Mouse (Mus musculus): Measurements from ENCODE around the gene Thbs2. TPM values are rescaled to one million over a fixed set of nuclear protein-coding genes. Genes with fewer than 3 reads are reported as not detected.

Gene Thbs2
- polyA plus RNA-seq, 1 experiment from 2014 or later, result 27.3 TPM

GRCm38 (mm10) chr17:14714782-14715181, 20.7 kb upstream of the Thbs2 start:
- H3K27ac ChIP-seq, result no peak overlapping the region
- H3K9me3 ChIP-seq, result no peaks in the 10 kb centered on the region
- no peaks in the 10 kb centered on the region for H3K27me3 ChIP-seq
- WGBS, result 58% methylated on average over 8 of the region's 8 CpGs
- H3K4me3 ChIP-seq, result no peak overlapping the region
- no peak overlapping the region for H3K9ac ChIP-seq
- H3K4me1 ChIP-seq, result 0 out of 2 replicates have a peak, but pooled peaks cover 6% of the 10 kb centered on the region
- H3K4me2 ChIP-seq, result no peak overlapping the region
- ATAC-seq (ENCODE audit: borderline replicate concordance, extremely low read depth, low FRiP score, low TSS enrichment), result peak; percentile 67; the same call in 1 of the 2 replicates
- no peaks in the 10 kb centered on the region for H3K36me3 ChIP-seq

- Histone ChIP-seq H3K4me1 (0 out of 2 replicates have a peak, but pooled peaks cover 6% of the 10 kb centered on the region), H3K27me3 (no peaks in the 10 kb centered on the region), H3K4me2 (no peak overlapping the region), H3K36me3 (no peaks in the 10 kb centered on the region), H3K9me3 (no peaks in the 10 kb centered on the region), H3K9ac (no peak overlapping the region), H3K4me3 (no peak overlapping the region), H3K27ac (no peak overlapping the region)
- ATAC-seq (ENCODE audit: borderline replicate concordance, extremely low read depth, low FRiP score, low TSS enrichment), result peak; percentile 35; the same call in 1 of the 2 replicates
- WGBS, result 79% methylated on average over 3 of the region's 3 CpGs
These were observed 20.3 kb upstream of the Thbs2 start for GRCm38 (mm10) chr17:14714374-14714773.

GRCm38 (mm10) chr17:14711784-14712183, 17.7 kb upstream of the Thbs2 start:
- H3K9me3 ChIP-seq, result no peaks in the 10 kb centered on the region
- no peak overlapping the region for H3K27ac ChIP-seq
- no peaks in the 10 kb centered on the region for H3K27me3 ChIP-seq
- no peak for ATAC-seq (ENCODE audit: borderline replicate concordance, extremely low read depth, low FRiP score, low TSS enrichment)
- H3K36me3 ChIP-seq, result no peaks in the 10 kb centered on the region
- H3K4me2 ChIP-seq, result no peak overlapping the region
- H3K4me1 ChIP-seq, result 0 out of 2 replicates have a peak, but pooled peaks cover 6% of the 10 kb centered on the region
- H3K4me3 ChIP-seq, result no peak overlapping the region
- H3K9ac ChIP-seq, result no peak overlapping the region
- WGBS, result 83% methylated on average over 3 of the region's 3 CpGs

- H3K27ac ChIP-seq, result no peak overlapping the region
- no peaks in the 10 kb centered on the region for H3K9me3 ChIP-seq
- ATAC-seq (ENCODE audit: borderline replicate concordance, extremely low read depth, low FRiP score, low TSS enrichment), result no peak
- H3K36me3 ChIP-seq, result no peaks in the 10 kb centered on the region
- no peak overlapping the region for H3K4me2 ChIP-seq
- H3K4me3 ChIP-seq, result no peak overlapping the region
- no peak overlapping the region for H3K9ac ChIP-seq
- no peaks in the 10 kb centered on the region for H3K27me3 ChIP-seq
- WGBS, result 83% methylated on average over 3 of the region's 3 CpGs
- 0 out of 2 replicates have a peak, but pooled peaks cover 6% of the 10 kb centered on the region for H3K4me1 ChIP-seq
These were observed 17.0 kb upstream of the Thbs2 start for GRCm38 (mm10) chr17:14711032-14711431.

GRCm38 (mm10) chr17:14706066-14706465, 12.0 kb upstream of the Thbs2 start:
- WGBS, result 82% methylated on average over 4 of the region's 4 CpGs

GRCm38 (mm10) chr17:14705466-14705865, 11.4 kb upstream of the Thbs2 start:
- Histone ChIP-seq H3K4me1 (peaks cover 12% of the 10 kb centered on the region), H3K4me3 (no peak overlapping the region), H3K9ac (no peak overlapping the region), H3K36me3 (no peaks in the 10 kb centered on the region), H3K4me2 (no peak overlapping the region), H3K27me3 (no peaks in the 10 kb centered on the region), H3K9me3 (no peaks in the 10 kb centered on the region), H3K27ac (no peak overlapping the region)
- ATAC-seq (ENCODE audit: borderline replicate concordance, extremely low read depth, low FRiP score, low TSS enrichment), result no peak
- WGBS, result 72% methylated on average over 2 of the region's 2 CpGs

More at GRCm38 (mm10) chr17:14706066-14706465, 12.0 kb upstream of the Thbs2 start:
- Histone ChIP-seq H3K27ac (no peak overlapping the region), H3K9ac (no peak overlapping the region), H3K36me3 (no peaks in the 10 kb centered on the region), H3K4me2 (no peak overlapping the region), H3K9me3 (no peaks in the 10 kb centered on the region), H3K4me1 (peaks cover 8% of the 10 kb centered on the region), H3K27me3 (no peaks in the 10 kb centered on the region), H3K4me3 (no peak overlapping the region)
- no peak for ATAC-seq (ENCODE audit: borderline replicate concordance, extremely low read depth, low FRiP score, low TSS enrichment)

GRCm38 (mm10) chr17:14703771-14704170, 9.7 kb upstream of the Thbs2 start:
- no peak overlapping the region for H3K4me2 ChIP-seq
- H3K27ac ChIP-seq, result 0 out of 2 replicates have a peak overlapping the region, but pooled peaks have one; percentile 3
- H3K4me1 ChIP-seq, result peaks cover 17% of the 10 kb centered on the region
- no peak for ATAC-seq (ENCODE audit: borderline replicate concordance, extremely low read depth, low FRiP score, low TSS enrichment)
- no peaks in the 10 kb centered on the region for H3K36me3 ChIP-seq
- H3K9ac ChIP-seq, result no peak overlapping the region
- 61% methylated on average over 6 of the region's 6 CpGs for WGBS
- no peaks in the 10 kb centered on the region; the same call in 1 of the 2 replicates for H3K27me3 ChIP-seq
- no peak overlapping the region for H3K4me3 ChIP-seq
- H3K9me3 ChIP-seq, result no peaks in the 10 kb centered on the region

GRCm38 (mm10) chr17:14703268-14703667, 9.2 kb upstream of the Thbs2 start:
- peaks cover 18% of the 10 kb centered on the region for H3K4me1 ChIP-seq
- no peaks in the 10 kb centered on the region for H3K9me3 ChIP-seq
- H3K4me3 ChIP-seq, result no peak overlapping the region
- no peak overlapping the region for H3K9ac ChIP-seq
- H3K4me2 ChIP-seq, result no peak overlapping the region
- no peaks in the 10 kb centered on the region; the same call in 1 of the 2 replicates for H3K27me3 ChIP-seq
- 23% methylated on average over 4 of the region's 4 CpGs for WGBS
- 0 out of 2 replicates have a peak overlapping the region, but pooled peaks have one; percentile 3 for H3K27ac ChIP-seq
- no peak for ATAC-seq (ENCODE audit: borderline replicate concordance, extremely low read depth, low FRiP score, low TSS enrichment)
- H3K36me3 ChIP-seq, result no peaks in the 10 kb centered on the region

GRCm38 (mm10) chr17:14702701-14703100, 8.7 kb upstream of the Thbs2 start:
- no peak for ATAC-seq (ENCODE audit: borderline replicate concordance, extremely low read depth, low FRiP score, low TSS enrichment)
- no peaks in the 10 kb centered on the region; the same call in 1 of the 2 replicates for H3K27me3 ChIP-seq
- no peaks in the 10 kb centered on the region for H3K9me3 ChIP-seq
- H3K4me2 ChIP-seq, result no peak overlapping the region
- no peak overlapping the region for H3K27ac ChIP-seq
- H3K4me3 ChIP-seq, result no peak overlapping the region
- no peaks in the 10 kb centered on the region for H3K36me3 ChIP-seq
- 54% methylated on average over 3 of the region's 3 CpGs for WGBS
- peaks cover 24% of the 10 kb centered on the region for H3K4me1 ChIP-seq
- H3K9ac ChIP-seq, result no peak overlapping the region

- Histone ChIP-seq H3K4me2 (no peak overlapping the region), H3K9me3 (no peaks in the 10 kb centered on the region), H3K27me3 (no peaks in the 10 kb centered on the region; the same call in 1 of the 2 replicates), H3K4me3 (no peak overlapping the region), H3K9ac (no peak overlapping the region), H3K27ac (no peak overlapping the region), H3K36me3 (no peaks in the 10 kb centered on the region), H3K4me1 (peaks cover 26% of the 10 kb centered on the region)
- 56% methylated on average over 2 of the region's 2 CpGs for WGBS
- no peak for ATAC-seq (ENCODE audit: borderline replicate concordance, extremely low read depth, low FRiP score, low TSS enrichment)
These were observed 7.9 kb upstream of the Thbs2 start for GRCm38 (mm10) chr17:14701891-14702290.

GRCm38 (mm10) chr17:14700204-14700603, 6.2 kb upstream of the Thbs2 start:
- WGBS, result 47% methylated on average over 5 of the region's 5 CpGs
- no peak overlapping the region for H3K9ac ChIP-seq
- H3K4me2 ChIP-seq, result no peak overlapping the region
- H3K27me3 ChIP-seq, result no peaks in the 10 kb centered on the region; the same call in 1 of the 2 replicates
- H3K27ac ChIP-seq, result 0 out of 2 replicates have a peak overlapping the region, but pooled peaks have one; percentile 15
- no peaks in the 10 kb centered on the region for H3K9me3 ChIP-seq
- no peaks in the 10 kb centered on the region for H3K36me3 ChIP-seq
- peaks cover 37% of the 10 kb centered on the region for H3K4me1 ChIP-seq
- H3K4me3 ChIP-seq, result no peak overlapping the region
- peak; percentile 24; the same call in 1 of the 2 replicates for ATAC-seq (ENCODE audit: borderline replicate concordance, extremely low read depth, low FRiP score, low TSS enrichment)

- no peak overlapping the region for H3K9ac ChIP-seq
- H3K9me3 ChIP-seq, result no peaks in the 10 kb centered on the region
- no peaks in the 10 kb centered on the region; the same call in 1 of the 2 replicates for H3K27me3 ChIP-seq
- no peaks in the 10 kb centered on the region for H3K36me3 ChIP-seq
- peaks cover 46% of the 10 kb centered on the region for H3K4me1 ChIP-seq
- WGBS, result 58% methylated on average over 6 of the region's 6 CpGs
- H3K27ac ChIP-seq, result no peak overlapping the region
- no peak overlapping the region for H3K4me3 ChIP-seq
- H3K4me2 ChIP-seq, result no peak overlapping the region
- no peak for ATAC-seq (ENCODE audit: borderline replicate concordance, extremely low read depth, low FRiP score, low TSS enrichment)
These were observed 4.2 kb upstream of the Thbs2 start for GRCm38 (mm10) chr17:14698188-14698587.

Measured in lung, embryonic 15.5 days (tissue).